Mouse (Mus musculus): Measurements from ENCODE around the gene Pkd1.

DNA sequence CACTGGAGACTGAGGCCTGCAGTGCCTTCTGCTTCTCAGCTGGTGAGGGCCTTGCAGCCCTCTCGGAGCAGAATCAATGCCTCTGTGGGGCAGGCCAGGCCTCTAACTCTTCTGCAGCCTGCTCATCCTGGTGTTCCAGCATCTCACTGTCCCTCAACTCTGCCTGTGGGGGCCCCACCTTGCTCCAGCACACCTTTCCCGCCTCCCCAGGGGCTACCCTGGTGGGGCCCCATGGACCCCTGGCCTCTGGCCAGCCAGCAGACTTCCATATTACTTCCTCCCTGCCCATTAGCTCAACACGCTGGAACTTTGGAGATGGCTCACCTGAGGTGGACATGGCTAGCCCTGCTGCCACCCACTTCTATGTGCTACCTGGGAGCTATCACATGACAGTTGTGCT, 15.5 kb downstream of the Pkd1 start:
- TF ChIP-seq SMC3 (IDR thresholded peaks at IDR 0.05; ENCODE audit: low read depth, low read length) (no peak), CTCF (conservative IDR thresholded peaks at IDR 0.05 in 1 of 2, IDR thresholded peaks at IDR 0.05 in 1 of 2; ENCODE audit: low read depth in 2 of 2, low read length in 2 of 2) (no peak), JUND (conservative IDR thresholded peaks at IDR 0.05; ENCODE audit: low read depth, low read length) (no peak), E2F4 (IDR thresholded peaks at IDR 0.05; ENCODE audit: insufficient replicate concordance, low read depth, low read length) (no peak), TCF12 (IDR thresholded peaks at IDR 0.05; ENCODE audit: low read depth, low read length) (no peak), POLR2A (IDR thresholded peaks at IDR 0.05; ENCODE audit: low read depth, low read length) (no peak), HCFC1 (IDR thresholded peaks at IDR 0.05; ENCODE audit: low read depth, low read length) (no peak)
